Mouse (Mus musculus) hindbrain, embryonic 14.5 days (tissue): ENCODE results near the gene Pkd1. TPM values are rescaled to one million over a fixed set of nuclear protein-coding genes. Genes with fewer than 3 reads are reported as not detected.

ENCODE experiments used
- ATAC-seq: fragments of 200-750 bp; cut with Nextera tagmentation; 2 replicates; pipeline ENCODE4 v1.8.0; 2017; ENCODE audit warnings: moderate number of reproducible peaks, mild to moderate bottlenecking, moderate TSS enrichment, moderate library complexity; ENCODE audit not compliant: low FRiP score
- DNase-seq: peaks from one replicate; pipeline ENCODE4 v3.0.0-alpha.2; 2015; ENCODE audit warnings: low spot score
- H3K27ac ChIP-seq: fragments of 300-500 bp; sonication (generic); 2 replicates; pipeline ENCODE4 v1.5.1; 2014; ENCODE audit warnings: mild to moderate bottlenecking, moderate library complexity
- H3K27me3 ChIP-seq: fragments of 300-500 bp; sonication (generic); 2 replicates; pipeline ENCODE4 v1.6.1; 2014; ENCODE audit warnings: mild to moderate bottlenecking, low read length, mixed read lengths; ENCODE audit not compliant: control insufficient read depth, insufficient read depth
- H3K36me3 ChIP-seq: fragments of 300-500 bp; sonication (generic); replicated peaks from 2 replicates; pipeline ENCODE4 v1.6.1; 2014; ENCODE audit not compliant: control insufficient read depth, insufficient read depth
- H3K4me1 ChIP-seq: fragments of 300-500 bp; sonication (generic); replicated peaks from 2 replicates; pipeline ENCODE4 v1.6.1; 2014; ENCODE audit warnings: antibody characterized with exemption, low read length, mixed read lengths; ENCODE audit not compliant: control insufficient read depth, insufficient read depth
- H3K4me2 ChIP-seq: fragments of 300-500 bp; sonication (generic); replicated peaks from 2 replicates; pipeline ENCODE4 v1.6.1; 2014; ENCODE audit warnings: mild to moderate bottlenecking, moderate library complexity
- H3K4me3 ChIP-seq: fragments of 300-500 bp; sonication (generic); replicated peaks from 2 replicates; pipeline ENCODE4 v1.5.1; 2014; ENCODE audit warnings: mild to moderate bottlenecking, low read length
- H3K9ac ChIP-seq: fragments of 300-500 bp; sonication (generic); 2 replicates; pipeline ENCODE4 v1.6.1; 2014
- H3K9me3 ChIP-seq: fragments of 300-500 bp; sonication (generic); 2 replicates; pipeline ENCODE4 v1.6.1; 2016; ENCODE audit warnings: low read length; ENCODE audit not compliant: control insufficient read depth
- WGBS: fragments of 180-500 bp; shearing (Covaris S2); extraction: QIAGEN DNeasy Blood & Tissue Kit; methylation state at CpG from one replicate; pipeline ENCODE4 v1.1.7; 2014; 5-methylcytosine and 5-hydroxymethylcytosine counted together
- polyA plus RNA-seq: library from polyadenylated mRNA; unstranded; fragments of >200 nt; fragmentation: Nextera tagmentation; extraction: Ambion mirVana; gene quantifications from 2 replicates; pipeline ENCODE4 v1.2.1, GENCODE M21; 2014

Pkd1 gene
- polyA plus RNA-seq, 1 experiment from 2014 or later = 30.4 TPM

DNA sequence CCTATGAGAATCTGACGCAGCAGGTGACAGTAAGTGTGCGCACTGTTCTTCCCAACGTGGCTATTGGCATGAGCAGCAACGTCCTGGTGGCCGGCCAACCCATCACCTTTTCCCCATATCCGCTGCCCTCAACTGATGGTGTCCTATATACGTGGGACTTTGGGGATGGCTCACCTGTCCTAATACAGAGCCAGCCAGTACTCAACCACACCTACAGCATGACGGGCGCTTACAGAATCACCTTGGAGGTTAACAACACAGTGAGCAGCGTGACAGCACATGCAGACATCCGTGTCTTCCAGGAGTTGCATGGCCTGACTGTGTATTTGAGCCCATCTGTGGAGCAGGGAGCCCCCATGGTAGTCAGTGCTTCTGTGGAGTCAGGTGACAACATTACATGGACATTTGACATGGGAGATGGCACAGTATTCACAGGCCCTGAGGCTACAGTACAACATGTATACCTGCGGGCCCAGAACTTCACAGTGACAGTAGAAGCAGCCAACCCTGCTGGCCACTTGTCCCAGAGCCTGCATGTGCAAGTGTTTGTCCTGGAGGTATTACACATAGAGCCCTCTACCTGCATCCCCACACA lies 23.1 kb downstream of the Pkd1 start:
- Histone ChIP-seq H3K9me3 (no peaks in the 10 kb centered on the region), H3K4me3 (no peak overlapping the region), H3K4me2 (no peak overlapping the region), H3K9ac (no peak overlapping the region), H3K27ac (no peak overlapping the region), H3K27me3 (no peaks in the 10 kb centered on the region), H3K36me3 (peaks cover 99% of the 10 kb centered on the region), H3K4me1 (no peaks in the 10 kb centered on the region)
- DNase-seq = no peak
- no peak for ATAC-seq
- 97% methylated on average over 12 of the region's 12 CpGs for WGBS

DNA sequence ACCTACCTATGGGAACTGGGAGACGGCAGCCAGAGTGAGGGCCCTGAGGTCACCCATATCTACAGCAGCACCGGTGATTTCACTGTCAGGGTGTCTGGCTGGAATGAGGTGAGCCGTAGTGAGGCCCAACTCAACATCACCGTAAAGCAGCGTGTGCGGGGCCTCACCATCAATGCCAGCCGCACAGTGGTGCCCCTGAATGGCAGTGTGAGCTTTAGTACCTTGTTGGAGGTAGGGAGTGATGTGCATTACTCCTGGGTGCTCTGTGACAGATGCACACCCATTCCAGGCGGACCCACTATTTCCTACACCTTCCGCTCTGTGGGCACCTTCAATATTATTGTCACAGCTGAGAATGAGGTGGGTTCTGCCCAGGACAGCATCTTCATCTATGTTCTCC lies 24.2 kb downstream of the Pkd1 start:
- WGBS = 96% methylated on average over 9 of the region's 9 CpGs

DNA sequence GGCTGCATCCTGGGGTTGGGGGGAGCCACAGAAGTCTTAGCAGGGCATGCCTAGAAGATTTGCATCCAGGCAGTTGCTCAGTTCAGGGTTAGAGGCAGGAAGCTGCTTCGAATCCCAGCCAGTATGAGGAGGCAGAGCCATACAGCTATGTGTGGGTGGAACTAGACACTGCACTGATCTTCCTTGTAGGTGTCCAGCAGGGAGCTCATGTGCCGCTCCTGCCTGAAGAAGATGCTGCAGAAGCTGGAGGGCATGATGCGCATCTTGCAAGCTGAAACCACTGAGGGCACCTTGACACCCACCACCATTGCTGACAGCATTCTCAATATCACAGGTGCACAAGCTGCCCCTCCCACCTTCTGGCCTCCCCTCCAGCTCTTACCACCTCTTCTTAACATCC lies 29.9 kb downstream of the Pkd1 start:
- H3K27ac ChIP-seq = no peak overlapping the region
- 92% methylated on average over 3 of the region's 3 CpGs for WGBS
- no peaks in the 10 kb centered on the region for H3K9me3 ChIP-seq

More for the DNA sequence above, 24.2 kb downstream of the Pkd1 start:
- Histone ChIP-seq H3K9me3 (no peaks in the 10 kb centered on the region), H3K4me3 (no peak overlapping the region), H3K4me2 (no peak overlapping the region), H3K9ac (no peak overlapping the region), H3K27me3 (no peaks in the 10 kb centered on the region), H3K36me3 (peaks cover 99% of the 10 kb centered on the region), H3K4me1 (no peaks in the 10 kb centered on the region), H3K27ac (no peak overlapping the region)
- ATAC-seq = no peak
- no peak for DNase-seq

DNA sequence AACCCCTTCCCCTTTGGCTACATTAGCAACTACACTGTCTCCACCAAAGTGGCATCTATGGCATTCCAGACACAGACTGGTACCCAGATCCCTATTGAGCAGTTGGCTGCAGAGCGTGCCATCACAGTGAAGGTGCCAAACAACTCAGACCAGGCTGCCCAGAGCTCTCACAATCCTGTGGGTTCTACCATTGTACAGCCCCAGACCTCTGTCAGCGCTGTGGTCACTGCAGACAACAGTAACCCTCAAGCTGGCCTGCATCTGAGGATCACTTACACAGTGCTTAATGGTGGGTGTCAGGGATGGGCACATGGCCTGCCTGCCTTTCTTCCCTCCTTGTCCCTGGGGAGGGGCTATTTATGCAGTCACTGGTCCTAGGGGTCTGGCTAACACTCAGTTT lies 30.7 kb downstream of the Pkd1 start:
- no peaks in the 10 kb centered on the region for H3K4me1 ChIP-seq
- H3K4me2 ChIP-seq = no peak overlapping the region
- H3K9ac ChIP-seq = no peak overlapping the region
- peaks cover 89% of the 10 kb centered on the region for H3K36me3 ChIP-seq
- H3K4me3 ChIP-seq = no peak overlapping the region
- ATAC-seq (no peak), DNase-seq (no peak)
- no peaks in the 10 kb centered on the region for H3K27me3 ChIP-seq
- H3K9me3 ChIP-seq = no peaks in the 10 kb centered on the region
- 98% methylated on average over 2 of the region's 2 CpGs for WGBS
- H3K27ac ChIP-seq = no peak overlapping the region

More for the DNA sequence above, 29.9 kb downstream of the Pkd1 start:
- no peaks in the 10 kb centered on the region for H3K4me1 ChIP-seq
- ATAC-seq = no peak
- H3K4me2 ChIP-seq = no peak overlapping the region
- H3K9ac ChIP-seq = no peak overlapping the region
- H3K36me3 ChIP-seq = peaks cover 92% of the 10 kb centered on the region
- H3K4me3 ChIP-seq = no peak overlapping the region
- no peak for DNase-seq
- H3K27me3 ChIP-seq = no peaks in the 10 kb centered on the region

DNA sequence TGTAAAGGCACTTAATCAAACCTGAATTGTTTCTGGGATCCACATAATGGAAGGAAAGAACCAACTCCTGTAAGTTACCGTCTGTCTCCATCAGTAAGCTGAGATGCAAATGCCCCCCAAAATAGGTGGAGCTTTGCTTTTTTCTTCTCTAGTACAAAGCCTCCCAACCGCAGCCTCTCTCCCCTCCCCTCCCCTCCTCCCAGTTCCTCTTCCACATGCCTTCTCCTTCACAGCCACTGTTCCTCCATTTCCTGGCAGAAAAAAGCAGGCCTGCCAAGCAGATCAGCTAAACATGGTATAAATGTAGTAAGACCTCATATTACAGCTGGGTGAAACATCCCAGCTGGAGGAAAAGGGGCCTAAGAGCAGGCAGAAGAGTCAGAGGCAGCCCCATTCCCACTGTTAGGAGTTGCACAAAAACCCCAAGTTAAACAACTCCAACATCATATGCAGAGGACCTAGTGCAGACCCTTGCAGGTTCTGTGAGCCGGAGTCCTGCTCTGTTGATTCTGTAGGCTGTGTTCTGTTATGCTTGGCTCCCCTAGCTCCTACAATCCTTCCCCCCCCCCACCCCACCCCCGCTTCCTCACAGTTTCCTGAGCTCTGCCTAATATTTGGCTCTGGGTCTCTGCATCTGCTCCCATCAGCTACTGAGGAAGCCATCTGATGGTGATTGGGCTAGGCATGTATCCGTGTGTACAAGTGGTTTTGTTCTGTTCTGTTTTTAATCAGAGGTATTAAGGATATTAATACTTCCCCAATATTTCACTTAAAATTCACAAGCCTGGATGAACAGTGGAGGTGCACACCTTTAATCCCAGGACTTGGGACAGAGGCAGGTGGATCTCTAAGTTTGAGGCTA lies 34.2 kb downstream of the Pkd1 start:
- DNase-seq = no peak
- no peaks in the 10 kb centered on the region for H3K4me1 ChIP-seq
- no peaks in the 10 kb centered on the region for H3K9me3 ChIP-seq
- no peak overlapping the region for H3K4me3 ChIP-seq
- no peak for ATAC-seq
- peaks cover 88% of the 10 kb centered on the region for H3K36me3 ChIP-seq
- 72% methylated on average over 5 of the region's 5 CpGs for WGBS
- H3K4me2 ChIP-seq = no peak overlapping the region
- no peak overlapping the region for H3K9ac ChIP-seq
- H3K27ac ChIP-seq = no peak overlapping the region
- no peaks in the 10 kb centered on the region for H3K27me3 ChIP-seq

- Histone ChIP-seq H3K36me3 (peaks cover 87% of the 10 kb centered on the region), H3K27me3 (no peaks in the 10 kb centered on the region), H3K27ac (no peak overlapping the region), H3K4me2 (no peak overlapping the region), H3K9me3 (no peaks in the 10 kb centered on the region), H3K4me3 (no peak overlapping the region), H3K4me1 (no peaks in the 10 kb centered on the region), H3K9ac (no peak overlapping the region)
- WGBS = 72% methylated on average over 3 of the region's 3 CpGs
- ATAC-seq (no peak), DNase-seq (no peak)
These were observed 34.9 kb downstream of the Pkd1 start for GRCm38 (mm10) chr17:24584520-24584919.

DNA sequence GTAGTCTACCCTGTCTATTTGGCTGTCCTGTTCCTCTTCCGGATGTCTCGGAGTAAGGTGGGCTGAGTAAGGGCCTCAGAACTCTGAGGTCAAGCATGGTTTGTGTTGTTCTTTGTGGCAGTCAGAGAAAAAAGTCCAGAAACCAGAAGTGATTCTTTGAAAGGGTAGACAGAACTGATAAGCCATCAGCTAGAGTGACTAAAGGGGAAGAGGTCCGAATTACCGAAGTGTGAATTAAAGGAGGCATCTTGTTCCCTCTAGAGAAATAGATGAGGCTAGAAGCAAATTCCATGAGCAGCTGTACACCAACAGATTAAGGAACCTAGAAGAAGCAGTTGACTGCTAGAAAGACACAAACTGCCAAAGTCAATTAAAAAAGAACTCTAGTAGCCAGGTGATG lies 36.9 kb downstream of the Pkd1 start:
- Histone ChIP-seq H3K4me2 (no peak overlapping the region), H3K27ac (no peak overlapping the region), H3K9ac (no peak overlapping the region), H3K36me3 (peaks cover 85% of the 10 kb centered on the region), H3K9me3 (no peaks in the 10 kb centered on the region), H3K27me3 (no peaks in the 10 kb centered on the region), H3K4me1 (no peaks in the 10 kb centered on the region), H3K4me3 (no peak overlapping the region)
- ATAC-seq (no peak), DNase-seq (no peak)
- WGBS = 98% methylated on average over 4 of the region's 4 CpGs

GRCm38 (mm10) chr17:24590943-24591342 lies 41.3 kb downstream of the Pkd1 start:
- H3K9me3 ChIP-seq = no peaks in the 10 kb centered on the region
- no peaks in the 10 kb centered on the region for H3K4me1 ChIP-seq
- H3K36me3 ChIP-seq = peaks cover 94% of the 10 kb centered on the region
- H3K27me3 ChIP-seq = no peaks in the 10 kb centered on the region
- 91% methylated on average over 3 of the region's 3 CpGs for WGBS
- no peak overlapping the region for H3K4me2 ChIP-seq
- ATAC-seq (no peak), DNase-seq (no peak)
- H3K27ac ChIP-seq = no peak overlapping the region
- no peak overlapping the region for H3K9ac ChIP-seq
- H3K4me3 ChIP-seq = no peak overlapping the region

DNA sequence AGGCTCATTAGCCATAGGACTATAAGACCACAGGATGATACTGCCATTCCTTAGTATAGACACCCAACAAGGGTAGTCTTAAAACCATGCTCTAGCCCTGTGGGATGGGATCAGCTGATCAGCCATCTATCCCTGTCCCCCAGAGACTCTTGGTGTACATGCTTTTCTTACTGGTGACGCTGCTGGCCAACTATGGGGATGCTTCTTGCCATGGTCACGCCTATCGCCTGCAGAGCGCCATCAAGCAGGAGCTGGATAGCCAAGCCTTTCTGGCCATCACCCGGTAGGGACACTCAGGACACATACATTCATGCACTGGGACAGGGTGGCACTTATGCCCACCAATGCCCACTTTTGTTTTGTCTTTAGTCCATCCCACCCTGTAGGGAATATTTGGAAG lies 42.1 kb downstream of the Pkd1 start:
- H3K27ac ChIP-seq = no peak overlapping the region
- no peak overlapping the region for H3K4me2 ChIP-seq
- DNase-seq (no peak), ATAC-seq (no peak)
- H3K4me1 ChIP-seq = no peaks in the 10 kb centered on the region
- peaks cover 94% of the 10 kb centered on the region for H3K36me3 ChIP-seq
- H3K27me3 ChIP-seq = no peaks in the 10 kb centered on the region
- WGBS = 95% methylated on average over 5 of the region's 5 CpGs
- no peak overlapping the region for H3K4me3 ChIP-seq
- H3K9ac ChIP-seq = no peak overlapping the region
- no peaks in the 10 kb centered on the region for H3K9me3 ChIP-seq
